Mouse (Mus musculus) MEL (cell line): Measurements from ENCODE around the gene Vmn1r54. TPM values are rescaled to one million over a fixed set of nuclear protein-coding genes. Genes with fewer than 3 reads are reported as not detected.

Source experiments
- DNase-seq: peaks from one replicate; pipeline ENCODE4 v3.0.0; 2011; ENCODE audit warnings: low read depth, low spot score
- H3K27ac ChIP-seq: 2 replicates; pipeline ENCODE4 v1.5.1; 2012; ENCODE audit warnings: low read depth, mild to moderate bottlenecking, control low read depth, low read length, moderate library complexity; ENCODE audit not compliant: control insufficient read depth
- H3K27me3 ChIP-seq, 2 experiments: fragments of 150-350 bp in 1 of 2; sonication (generic) in 1 of 2; 2 replicates each; pipeline ENCODE4 v1.6.1; 2012; ENCODE audit warnings: low read length in 2 of 2, mild to moderate bottlenecking in 2 of 2, improper control_type of control experiment in 1 of 2, moderate library complexity in 1 of 2; ENCODE audit not compliant: insufficient read depth in 2 of 2, control insufficient read depth in 1 of 2
- H3K36me3 ChIP-seq, 2 experiments: 2 replicates each; pipeline ENCODE4 v1.6.1; 2012 to 2014; ENCODE audit warnings: low read length in 2 of 2, improper control_type of control experiment in 1 of 2, inconsistent platforms in 1 of 2, mild to moderate bottlenecking in 1 of 2; ENCODE audit not compliant: insufficient read depth in 2 of 2, control insufficient read depth in 1 of 2
- H3K4me1 ChIP-seq, 2 experiments: fragments of 150-350 bp in 1 of 2; sonication (generic) in 1 of 2; 2 replicates each; pipeline ENCODE4 v1.6.1; 2012; ENCODE audit warnings: low read length in 2 of 2, improper control_type of control experiment in 1 of 2, mild to moderate bottlenecking in 1 of 2; ENCODE audit not compliant: insufficient read depth in 2 of 2, control insufficient read depth in 1 of 2
- H3K4me3 ChIP-seq, 2 experiments: fragments of 150-350 bp in 1 of 2; sonication (generic) in 1 of 2; 2 replicates each; pipeline ENCODE4 v1.5.1; 2012; ENCODE audit warnings: low read depth in 2 of 2, low read length in 2 of 2, mild to moderate bottlenecking in 2 of 2, moderate library complexity in 2 of 2, control low read depth in 1 of 2, improper control_type of control experiment in 1 of 2; ENCODE audit not compliant: control insufficient read depth in 1 of 2, insufficient read depth in 1 of 2
- H3K79me2 ChIP-seq: 2 replicates; pipeline ENCODE4 v1.6.1; 2012; ENCODE audit warnings: mild to moderate bottlenecking, low read length, moderate library complexity; ENCODE audit not compliant: control insufficient read depth, poor library complexity, insufficient read depth
- H3K9ac ChIP-seq: 2 replicates; pipeline ENCODE4 v1.6.1; 2012; ENCODE audit warnings: low read depth, mild to moderate bottlenecking, control low read depth, low read length, moderate library complexity; ENCODE audit not compliant: control insufficient read depth, poor library complexity, severe bottlenecking
- H3K9me3 ChIP-seq: fragments of 150-350 bp; sonication (generic); replicated peaks from 2 replicates; pipeline ENCODE4 v1.6.1; 2012; ENCODE audit warnings: mild to moderate bottlenecking, low read length, improper control_type of control experiment, moderate library complexity; ENCODE audit not compliant: insufficient read depth
- BHLHE40 ChIP-seq: IDR thresholded peaks from 2 replicates; pipeline ENCODE4 v1.6.1; 2012; ENCODE audit warnings: low read depth, mild to moderate bottlenecking, inconsistent platforms, low read length, improper control_type of control experiment, borderline replicate concordance
- CHD1 ChIP-seq: IDR thresholded peaks from 2 replicates; pipeline ENCODE4 v1.6.1; 2012; ENCODE audit warnings: low read depth, mild to moderate bottlenecking, inconsistent platforms, low read length, improper control_type of control experiment
- E2F4 ChIP-seq: IDR thresholded peaks from 2 replicates; pipeline ENCODE4 v1.6.1; 2011; ENCODE audit warnings: low read depth, low read length, improper control_type of control experiment, borderline replicate concordance
- ELF1 ChIP-seq: IDR thresholded peaks from 2 replicates; pipeline ENCODE4 v1.6.1; 2014; ENCODE audit warnings: low read depth, mild to moderate bottlenecking, inconsistent platforms, low read length, improper control_type of control experiment, moderate library complexity
- EP300 ChIP-seq, 2 experiments: IDR thresholded peaks; 2 replicates each; pipeline ENCODE4 v1.6.1; 2011; ENCODE audit warnings: improper control_type of control experiment in 2 of 2, low read length in 2 of 2, low read depth in 1 of 2, mild to moderate bottlenecking in 1 of 2
- ETS1 ChIP-seq: IDR thresholded peaks from 2 replicates; pipeline ENCODE4 v1.6.1; 2012; ENCODE audit warnings: low read depth, mild to moderate bottlenecking, inconsistent platforms, low read length, improper control_type of control experiment, moderate library complexity
- GABPA ChIP-seq: IDR thresholded peaks from 2 replicates; pipeline ENCODE4 v1.6.1; 2012; ENCODE audit warnings: low read depth, mild to moderate bottlenecking, inconsistent platforms, low read length, improper control_type of control experiment, moderate library complexity
- HCFC1 ChIP-seq: IDR thresholded peaks from 2 replicates; pipeline ENCODE4 v1.6.1; 2012; ENCODE audit warnings: low read depth, mild to moderate bottlenecking, inconsistent platforms, low read length, improper control_type of control experiment, moderate library complexity
- KAT2A ChIP-seq: conservative IDR thresholded peaks from 2 replicates; pipeline ENCODE4 v1.6.1; 2012; ENCODE audit warnings: low read depth, low read length, improper control_type of control experiment, inconsistent platforms
- MAX ChIP-seq: IDR thresholded peaks from 2 replicates; pipeline ENCODE4 v1.6.1; 2011; ENCODE audit warnings: low read length, improper control_type of control experiment
- MEF2A ChIP-seq: IDR thresholded peaks from 2 replicates; pipeline ENCODE4 v1.6.1; 2014; ENCODE audit warnings: low read depth, mild to moderate bottlenecking, inconsistent platforms, low read length, improper control_type of control experiment; ENCODE audit not compliant: poor library complexity, insufficient replicate concordance, severe bottlenecking; ENCODE audit errors: extremely low read depth
- MXI1 ChIP-seq: IDR thresholded peaks from 2 replicates; pipeline ENCODE4 v1.6.1; 2011; ENCODE audit warnings: mild to moderate bottlenecking, low read depth, low read length, improper control_type of control experiment
- MYC ChIP-seq: IDR thresholded peaks from 2 replicates; pipeline ENCODE4 v1.6.1; 2011; ENCODE audit warnings: low read depth, mild to moderate bottlenecking, low read length, improper control_type of control experiment, moderate library complexity
- POLR2AphosphoS5 ChIP-seq: IDR thresholded peaks from 2 replicates; pipeline ENCODE4 v1.6.1; 2012; ENCODE audit warnings: low read depth, borderline replicate concordance, mild to moderate bottlenecking, inconsistent platforms, low read length, moderate library complexity, mixed read lengths
- TAL1 ChIP-seq: IDR thresholded peaks from 2 replicates; pipeline ENCODE4 v1.6.1; 2012; ENCODE audit warnings: mild to moderate bottlenecking, inconsistent platforms, low read length, moderate library complexity, mixed read lengths
- UBTF ChIP-seq: IDR thresholded peaks from 2 replicates; pipeline ENCODE4 v1.6.1; 2012; ENCODE audit warnings: low read depth, mild to moderate bottlenecking, inconsistent platforms, low read length, improper control_type of control experiment, moderate library complexity, borderline replicate concordance; ENCODE audit not compliant: insufficient read depth
- USF1 ChIP-seq: IDR thresholded peaks from 2 replicates; pipeline ENCODE4 v1.6.1; 2014; ENCODE audit warnings: low read depth, mild to moderate bottlenecking, inconsistent platforms, low read length, improper control_type of control experiment, moderate library complexity
- ZMIZ1 ChIP-seq: IDR thresholded peaks from 2 replicates; pipeline ENCODE4 v1.6.1; 2012; ENCODE audit warnings: low read depth, mild to moderate bottlenecking, inconsistent platforms, low read length, improper control_type of control experiment, moderate library complexity
- polyA plus RNA-seq, 2 experiments: library from polyadenylated mRNA; stranded (reverse) in 1 of 2; unstranded in 1 of 2; fragments of >175 nt in 1 of 2; fragments of >200 nt in 1 of 2; gene quantifications; 2 replicates each; pipeline versions ENCODE4 v1.2.1 to v1.2.4; 2012; ENCODE audit warnings: low replicate concordance in 2 of 2, low read depth in 1 of 2; ENCODE audit not compliant: insufficient read length in 2 of 2, insufficient read depth in 1 of 2, missing spikeins in 1 of 2
- total RNA-seq: library from RNA; depleted of rRNA; stranded (reverse); fragments of 300-350 nt; gene quantifications from 2 replicates; pipeline ENCODE4 v1.2.3, GENCODE M21; 2012

The Vmn1r54 gene
- total and polyA plus RNA-seq, 3 experiments, result not detected

DNA sequence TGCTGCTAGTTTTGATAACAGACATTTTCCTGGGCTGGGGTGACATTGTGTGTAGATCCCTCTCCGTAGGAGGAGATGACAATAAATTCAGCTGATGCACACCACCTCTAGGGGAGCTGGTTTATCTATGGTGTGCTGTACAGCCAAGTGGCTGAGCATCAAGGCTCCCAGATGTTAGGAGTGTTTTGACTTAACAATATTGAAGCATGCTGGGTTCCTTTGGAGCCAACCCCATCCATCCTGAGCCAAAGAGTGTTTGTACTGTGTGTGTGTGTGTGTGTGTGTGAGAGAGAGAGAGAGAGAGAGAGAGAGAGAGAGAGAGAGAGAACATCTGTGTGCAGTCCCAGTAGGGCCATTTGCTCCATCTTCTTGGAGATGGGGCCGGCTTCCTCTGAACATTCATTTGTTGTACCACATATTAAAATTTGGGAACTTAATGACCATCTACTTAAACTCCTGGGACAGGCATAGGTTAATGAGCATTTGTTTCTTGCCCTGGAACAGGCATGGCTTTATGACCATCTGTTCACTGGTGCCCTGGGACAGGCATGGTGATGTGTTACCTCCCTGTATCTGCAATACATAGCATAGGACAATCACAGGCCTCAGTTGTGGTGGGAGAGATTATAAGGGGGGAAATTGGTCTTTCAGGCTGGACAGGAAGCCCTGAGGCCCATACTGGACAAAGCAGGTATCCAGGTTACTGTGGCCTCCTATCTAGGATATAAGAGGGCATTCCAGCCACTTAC lies 71.6 kb downstream of the Vmn1r54 start:
- no peak for TF ChIP-seq CHD1
- no peak for TF ChIP-seq ELF1
- TF ChIP-seq USF1, result no peak
- TF ChIP-seq TAL1, result no peak
- TF ChIP-seq ZMIZ1, result no peak
- TF ChIP-seq BHLHE40, result no peak
- no peak for TF ChIP-seq HCFC1
- TF ChIP-seq GABPA, result no peak
- no peak for TF ChIP-seq KAT2A
- no peak for TF ChIP-seq MYC
- Histone ChIP-seq H3K36me3 (no peaks in the 10 kb centered on the region), H3K9ac (no peak overlapping the region), H3K4me1 (no peaks in the 10 kb centered on the region), H3K27ac (no peak overlapping the region), H3K9me3 (no peaks in the 10 kb centered on the region), H3K4me3 (no peak overlapping the region), H3K79me2 (no peaks in the 10 kb centered on the region), H3K27me3 (no peaks in the 10 kb centered on the region)
- DNase-seq, result no peak

GRCm38 (mm10) chr6:90319019-90319418 lies 72.9 kb downstream of the Vmn1r54 start:
- no peaks in the 10 kb centered on the region for H3K36me3 ChIP-seq
- H3K27ac ChIP-seq, result no peak overlapping the region
- DNase-seq, result no peak
- H3K4me1 ChIP-seq, result no peaks in the 10 kb centered on the region
- H3K79me2 ChIP-seq, result no peaks in the 10 kb centered on the region
- H3K27me3 ChIP-seq, result no peaks in the 10 kb centered on the region
- H3K4me3 ChIP-seq, result no peak overlapping the region
- TF ChIP-seq HCFC1, result no peak
- no peak for TF ChIP-seq MXI1
- TF ChIP-seq USF1, result no peak
- TF ChIP-seq MAX, result no peak
- TF ChIP-seq MEF2A, result no peak
- no peak for TF ChIP-seq ETS1
- TF ChIP-seq POLR2AphosphoS5, result no peak
- no peak for TF ChIP-seq UBTF
- no peak for TF ChIP-seq E2F4
- TF ChIP-seq EP300 (IDR thresholded peaks at IDR 0.05; ENCODE audit: low read depth in 1 of 2, low read length in 2 of 2), result no peak
- H3K9me3 ChIP-seq, result no peaks in the 10 kb centered on the region
- H3K9ac ChIP-seq, result no peak overlapping the region
